Mouse (Mus musculus) E14TG2a.4 (cell line): Measurements from ENCODE around the gene Rgs5.

Experiments used
- H3K27me3 ChIP-seq: 2 replicates; pipeline ENCODE4 v1.6.1; 2014; ENCODE audit warnings: low read length, control low read depth; ENCODE audit not compliant: insufficient read depth
- H3K36me3 ChIP-seq: 2 replicates; pipeline ENCODE4 v1.6.1; 2014; ENCODE audit warnings: low read length, control low read depth; ENCODE audit not compliant: insufficient read depth
- H3K4me1 ChIP-seq: replicated peaks from 2 replicates; pipeline ENCODE4 v1.6.1; 2014; ENCODE audit warnings: low read depth, low read length, control low read depth
- H3K4me3 ChIP-seq: replicated peaks from 2 replicates; pipeline ENCODE4 v1.5.1; 2014; ENCODE audit warnings: mild to moderate bottlenecking, low read length
- H3K9me3 ChIP-seq: 2 replicates; pipeline ENCODE4 v1.6.1; 2014; ENCODE audit warnings: low read length, control low read depth
- CTCF ChIP-seq: conservative IDR thresholded peaks from 2 replicates; pipeline ENCODE4 v1.5.1; 2014; ENCODE audit warnings: low read length
- NANOG ChIP-seq: IDR thresholded peaks from 2 replicates; pipeline ENCODE4 v1.6.1; 2014; ENCODE audit warnings: borderline replicate concordance, low read length, mixed read lengths
- POU5F1 ChIP-seq: IDR thresholded peaks from 2 replicates; pipeline ENCODE4 v1.6.1; 2014; ENCODE audit warnings: low read length, borderline replicate concordance

The Rgs5 gene

DNA sequence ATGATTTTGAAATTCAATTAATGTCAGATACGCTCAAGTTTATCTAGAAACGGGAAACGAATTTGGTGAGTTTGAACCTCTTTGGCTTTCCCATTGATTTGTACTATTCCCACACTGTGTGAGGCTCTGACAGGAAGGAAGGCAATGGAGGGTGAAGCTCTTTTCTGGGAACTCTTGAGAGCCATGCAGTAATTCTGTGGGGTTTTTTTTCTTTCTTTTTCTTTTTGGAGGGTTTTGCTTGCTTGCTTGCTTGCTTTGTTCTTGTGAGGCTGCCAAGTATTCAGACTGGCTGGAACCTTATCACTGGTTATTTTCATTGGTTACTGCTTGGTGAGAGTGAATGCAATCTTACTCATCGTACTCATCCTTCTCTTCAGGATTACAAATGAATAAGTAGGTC lies 17.0 kb downstream of the Rgs5 start:
- Histone ChIP-seq H3K9me3 (no peaks in the 10 kb centered on the region), H3K4me3 (no peak overlapping the region), H3K4me1 (no peaks in the 10 kb centered on the region), H3K27me3 (no peaks in the 10 kb centered on the region), H3K36me3 (no peaks in the 10 kb centered on the region)
- TF ChIP-seq NANOG (no peak), POU5F1 (no peak), CTCF (no peak)

DNA sequence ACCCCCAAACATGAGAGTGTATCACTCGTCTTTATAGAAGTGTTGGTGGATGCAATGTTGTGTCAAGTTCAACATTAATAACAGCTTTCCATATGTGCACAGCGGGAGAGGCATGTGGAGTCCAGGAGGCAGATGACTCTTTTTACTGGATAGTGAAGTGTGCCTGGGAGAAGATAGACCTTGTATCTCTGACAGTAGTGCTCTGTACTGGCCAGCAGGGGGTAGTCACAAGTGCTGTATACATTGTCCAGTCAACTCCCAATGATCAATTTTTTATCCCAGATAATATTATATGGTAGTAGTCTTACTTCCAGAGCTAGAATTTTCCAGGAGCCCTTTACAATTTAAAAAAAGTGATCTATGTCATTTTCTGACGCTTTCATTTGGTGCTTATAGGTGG lies 18.8 kb downstream of the Rgs5 start:
- no peak for TF ChIP-seq NANOG
- TF ChIP-seq CTCF: peak; percentile 26
- no peak for TF ChIP-seq POU5F1
- Histone ChIP-seq H3K27me3 (no peaks in the 10 kb centered on the region), H3K9me3 (no peaks in the 10 kb centered on the region), H3K4me3 (no peak overlapping the region), H3K36me3 (no peaks in the 10 kb centered on the region), H3K4me1 (no peaks in the 10 kb centered on the region)

DNA sequence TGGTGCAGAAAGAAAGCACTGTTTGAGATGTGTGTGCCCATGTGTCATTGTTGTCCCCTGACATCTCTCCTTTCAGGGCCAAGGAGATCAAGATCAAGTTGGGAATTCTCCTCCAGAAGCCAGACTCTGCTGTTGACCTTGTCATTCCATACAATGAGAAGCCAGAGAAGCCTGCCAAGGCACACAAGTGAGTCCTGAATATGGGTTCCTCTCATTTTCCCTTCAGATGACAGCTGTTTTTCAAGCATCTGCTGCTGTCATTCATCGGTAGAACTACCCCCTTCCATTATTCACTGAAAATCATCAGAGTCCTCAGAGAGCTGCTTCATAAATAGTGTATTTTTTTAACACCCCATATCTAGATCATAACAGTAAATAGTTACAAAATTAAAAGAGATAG lies 21.4 kb downstream of the Rgs5 start:
- TF ChIP-seq POU5F1 (no peak), NANOG (no peak), CTCF (no peak)
- H3K9me3 ChIP-seq: peaks cover 15% of the 10 kb centered on the region; the same call in 1 of the 2 replicates
- H3K36me3 ChIP-seq: no peaks in the 10 kb centered on the region

DNA sequence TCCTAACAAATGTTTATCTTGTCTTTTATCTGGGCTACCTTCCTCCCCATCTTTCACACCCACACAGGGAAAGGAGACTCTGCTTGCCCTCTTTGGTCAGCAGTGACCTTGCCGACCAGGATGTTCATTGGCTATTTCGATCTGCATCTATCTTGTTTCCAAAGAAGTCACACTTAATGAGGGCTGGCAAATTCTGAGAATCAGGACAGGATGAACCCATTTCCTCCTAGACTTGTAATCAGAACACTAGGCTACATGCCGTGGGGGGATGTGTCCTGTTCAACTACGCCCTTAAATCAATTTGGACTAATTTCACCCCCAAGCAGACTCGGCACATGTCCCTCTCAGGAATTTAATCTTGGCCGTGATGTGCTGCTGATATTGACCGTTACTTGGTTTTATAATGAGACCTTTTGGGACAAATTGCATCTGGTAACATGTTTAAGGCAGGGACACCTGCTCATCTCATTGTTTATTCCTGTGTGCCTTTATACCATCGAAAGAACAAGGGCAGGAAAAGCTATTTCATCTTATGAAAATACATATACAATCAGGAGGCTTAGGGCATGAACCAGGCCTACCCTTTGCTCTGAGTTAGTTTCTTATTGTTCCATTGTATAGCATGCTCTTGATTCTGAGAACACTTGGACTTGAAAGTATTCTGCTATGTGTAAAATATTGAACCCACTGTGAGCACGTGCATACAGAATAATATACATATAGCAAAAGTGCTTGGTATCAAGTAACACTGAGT lies 25.3 kb downstream of the Rgs5 start:
- Histone ChIP-seq H3K27me3 (no peaks in the 10 kb centered on the region), H3K4me3 (no peak overlapping the region), H3K9me3 (peaks cover 15% of the 10 kb centered on the region; the same call in 1 of the 2 replicates), H3K4me1 (no peaks in the 10 kb centered on the region), H3K36me3 (no peaks in the 10 kb centered on the region)
- TF ChIP-seq NANOG: no peak
- TF ChIP-seq CTCF: no peak
- TF ChIP-seq POU5F1: no peak

More for the DNA sequence above, 21.4 kb downstream of the Rgs5 start:
- Histone ChIP-seq H3K4me1 (no peaks in the 10 kb centered on the region), H3K4me3 (no peak overlapping the region), H3K27me3 (no peaks in the 10 kb centered on the region)

DNA sequence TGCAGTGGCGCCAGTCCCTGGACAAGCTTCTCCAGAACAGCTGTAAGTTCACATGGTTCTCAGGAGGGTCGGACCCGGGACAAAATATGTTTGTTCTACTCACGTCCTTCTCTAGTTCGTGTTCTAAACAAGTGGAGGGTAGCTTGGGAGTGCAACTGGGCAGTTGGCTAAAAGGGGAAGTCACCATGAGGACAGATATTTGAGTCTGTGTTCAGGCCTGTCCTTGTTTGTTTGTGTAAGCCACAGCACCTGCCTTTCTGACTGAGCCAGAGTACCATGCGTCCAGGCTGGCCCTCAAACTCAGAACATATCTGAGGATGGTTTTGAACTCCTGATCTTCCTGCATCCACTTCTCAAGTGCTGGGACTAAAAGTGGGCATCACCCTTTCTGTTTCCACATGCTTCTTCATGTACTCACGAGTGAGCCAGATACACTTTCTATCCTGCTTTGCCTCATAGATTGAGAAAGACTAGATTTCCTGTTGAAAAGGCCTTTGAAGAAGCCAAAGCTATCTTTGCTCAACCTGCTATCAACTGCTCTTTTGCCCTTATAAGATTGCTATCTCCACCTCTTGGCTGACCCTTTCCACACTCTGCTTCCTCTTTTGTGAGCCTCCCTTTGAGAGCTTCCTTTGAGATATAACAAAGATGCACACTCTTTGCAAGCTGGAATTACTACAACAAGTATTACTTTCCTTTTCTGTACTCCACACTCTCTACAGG lies 27.6 kb downstream of the Rgs5 start:
- H3K4me3 ChIP-seq: no peak overlapping the region
- H3K9me3 ChIP-seq: peaks cover 15% of the 10 kb centered on the region; the same call in 1 of the 2 replicates
- H3K36me3 ChIP-seq: no peaks in the 10 kb centered on the region
- no peaks in the 10 kb centered on the region for H3K27me3 ChIP-seq
- H3K4me1 ChIP-seq: no peaks in the 10 kb centered on the region
- TF ChIP-seq CTCF (no peak), POU5F1 (no peak), NANOG (no peak)

DNA sequence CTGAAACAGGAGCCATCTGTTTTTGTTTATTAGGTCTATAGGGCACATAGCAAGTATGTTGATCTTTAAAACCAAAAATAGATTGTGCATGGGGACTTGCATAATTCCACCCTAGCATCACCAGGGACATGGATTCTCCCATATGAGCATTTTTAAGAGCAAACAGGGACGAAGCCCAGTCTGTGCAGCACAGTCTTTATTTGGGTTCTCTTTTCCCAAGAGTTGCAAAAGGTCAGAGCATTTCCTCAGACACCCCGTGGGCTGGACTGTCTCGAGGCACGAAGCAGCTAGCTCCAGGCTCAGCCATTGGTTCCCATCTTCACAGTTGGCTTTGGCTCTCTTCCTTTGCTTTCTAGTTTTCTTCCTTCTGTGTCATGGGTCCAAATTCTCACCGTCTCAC lies 30.0 kb downstream of the Rgs5 start:
- Histone ChIP-seq H3K4me1 (no peaks in the 10 kb centered on the region), H3K36me3 (no peaks in the 10 kb centered on the region)
- no peak for TF ChIP-seq POU5F1
- TF ChIP-seq NANOG: no peak
- TF ChIP-seq CTCF: no peak

DNA sequence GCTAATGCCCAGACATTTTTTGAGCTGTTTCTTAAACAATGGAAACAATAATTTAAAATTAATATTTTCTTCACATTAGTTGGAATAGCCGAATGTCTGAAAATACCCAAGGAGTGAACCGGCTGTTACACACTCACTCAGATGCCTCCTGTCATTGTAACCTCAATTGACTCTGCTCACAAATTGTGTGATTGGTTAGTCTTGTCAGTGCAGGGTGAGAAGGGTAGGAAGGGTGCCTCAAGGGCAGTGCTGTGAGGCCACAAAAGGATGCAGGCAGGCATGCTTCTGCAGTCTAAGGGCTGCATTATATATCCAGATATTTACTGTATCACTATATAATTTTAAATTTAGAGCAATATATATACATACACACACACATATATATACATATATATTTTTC lies 37.7 kb downstream of the Rgs5 start:
- Histone ChIP-seq H3K4me3 (no peak overlapping the region), H3K9me3 (no peaks in the 10 kb centered on the region), H3K27me3 (no peaks in the 10 kb centered on the region), H3K36me3 (no peaks in the 10 kb centered on the region), H3K4me1 (no peaks in the 10 kb centered on the region)
- TF ChIP-seq NANOG (no peak), POU5F1 (no peak), CTCF (no peak)

More for the DNA sequence above, 30.0 kb downstream of the Rgs5 start:
- Histone ChIP-seq H3K9me3 (peaks cover 5% of the 10 kb centered on the region; the same call in 1 of the 2 replicates), H3K27me3 (no peaks in the 10 kb centered on the region), H3K4me3 (no peak overlapping the region)

DNA sequence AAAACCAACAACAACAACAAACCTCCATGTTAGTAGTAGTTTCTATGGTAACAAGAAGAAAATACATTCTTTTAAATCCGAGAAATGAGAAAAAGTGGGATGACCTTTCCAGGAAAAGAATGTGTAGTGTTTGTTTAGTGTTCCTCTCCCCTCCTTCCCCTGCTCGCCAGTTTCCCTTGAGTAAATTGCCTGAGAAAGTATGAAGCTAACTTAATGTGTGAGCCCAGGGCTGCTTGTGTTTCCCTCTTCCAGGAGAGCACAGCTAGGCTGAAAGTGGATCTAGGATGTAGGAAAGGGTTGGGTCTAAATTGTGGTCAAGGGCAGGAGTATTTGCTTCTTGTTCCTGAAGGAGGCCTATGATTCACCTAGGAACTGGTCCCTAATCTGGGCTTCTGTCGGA lies 38.2 kb downstream of the Rgs5 start:
- no peaks in the 10 kb centered on the region for H3K27me3 ChIP-seq
- TF ChIP-seq POU5F1 (no peak), NANOG (no peak), CTCF (no peak)

More for the DNA sequence above, 38.2 kb downstream of the Rgs5 start:
- H3K36me3 ChIP-seq: no peaks in the 10 kb centered on the region
- no peak overlapping the region for H3K4me3 ChIP-seq
- no peaks in the 10 kb centered on the region for H3K9me3 ChIP-seq
- no peaks in the 10 kb centered on the region for H3K4me1 ChIP-seq
